Mouse (Mus musculus): ENCODE measurements around the gene Atp13a2.

The Atp13a2 gene

GRCm38 (mm10) chr4:141033606-141034549 is 47.2 kb downstream of the Atp13a2 start:
- peak; percentile 58 for DNase-seq (ENCODE audit: low spot score)

- no peak for DNase-seq (ENCODE audit: low spot score)
Observed at GRCm38 (mm10) chr4:141041117-141041516, 54.4 kb downstream of the Atp13a2 start.

GRCm38 (mm10) chr4:141044816-141045215 is 58.1 kb downstream of the Atp13a2 start:
- DNase-seq (ENCODE audit: low spot score), result peak; percentile 63

- no peak for DNase-seq (ENCODE audit: low spot score)
Observed at GRCm38 (mm10) chr4:141048810-141049475, 62.3 kb downstream of the Atp13a2 start.

GRCm38 (mm10) chr4:141049476-141049835 is 62.8 kb downstream of the Atp13a2 start:
- DNase-seq (ENCODE audit: low spot score), result no peak

GRCm38 (mm10) chr4:141052442-141052841 is 65.8 kb downstream of the Atp13a2 start:
- DNase-seq (ENCODE audit: low spot score), result no peak

GRCm38 (mm10) chr4:141053138-141053537 is 66.5 kb downstream of the Atp13a2 start:
- DNase-seq (ENCODE audit: low spot score), result no peak

GRCm38 (mm10) chr4:141053568-141054161 is 67.0 kb downstream of the Atp13a2 start:
- no peak for DNase-seq (ENCODE audit: low spot score)

All from ovary, postnatal 36 days (tissue).